Mouse (Mus musculus): ENCODE results near the gene Phactr2. TPM values are rescaled to one million over a fixed set of nuclear protein-coding genes. Genes with fewer than 3 reads are reported as not detected.

Phactr2 gene
- polyA plus RNA-seq, 1 experiment: 6.6 TPM

GRCm38 (mm10) chr10:13443647-13444046 is 30.6 kb downstream of the Phactr2 start:
- Histone ChIP-seq H3K9me3 (replicated peaks; ENCODE audit: control insufficient read depth, insufficient read depth, low read length, poor library complexity, severe bottlenecking) (no peaks in the 10 kb centered on the region), H3K27ac (ENCODE audit: insufficient read depth, low read length) (no peak overlapping the region), H3K4me3 (ENCODE audit: low read depth, low read length) (no peak overlapping the region), H3K27me3 (ENCODE audit: control insufficient read depth, insufficient read depth, low read length, poor library complexity, severe bottlenecking) (no peaks in the 10 kb centered on the region; the same call in 1 of the 2 replicates), H3K36me3 (ENCODE audit: control insufficient read depth, insufficient read depth, low read length, poor library complexity, severe bottlenecking) (no peaks in the 10 kb centered on the region), H3K4me1 (ENCODE audit: control insufficient read depth, insufficient read depth, low read length) (no peaks in the 10 kb centered on the region), H3K9ac (ENCODE audit: low read depth, poor library complexity, severe bottlenecking) (no peak overlapping the region)
- no peak for TF ChIP-seq CTCF (IDR thresholded peaks at IDR 0.05; ENCODE audit: low read depth, low read length)
- no peak for TF ChIP-seq POLR2A (IDR thresholded peaks at IDR 0.05; ENCODE audit: insufficient read depth, low read length)
- TF ChIP-seq EP300 (IDR thresholded peaks at IDR 0.05; ENCODE audit: insufficient read depth, low read depth, low read length): no peak

GRCm38 (mm10) chr10:13440292-13440691 is 33.9 kb downstream of the Phactr2 start:
- Histone ChIP-seq H3K4me1 (ENCODE audit: control insufficient read depth, insufficient read depth, low read length) (no peaks in the 10 kb centered on the region), H3K9me3 (replicated peaks; ENCODE audit: control insufficient read depth, insufficient read depth, low read length, poor library complexity, severe bottlenecking) (no peaks in the 10 kb centered on the region), H3K36me3 (ENCODE audit: control insufficient read depth, insufficient read depth, low read length, poor library complexity, severe bottlenecking) (no peaks in the 10 kb centered on the region), H3K9ac (ENCODE audit: low read depth, poor library complexity, severe bottlenecking) (no peak overlapping the region), H3K4me3 (ENCODE audit: low read depth, low read length) (no peak overlapping the region), H3K27me3 (ENCODE audit: control insufficient read depth, insufficient read depth, low read length, poor library complexity, severe bottlenecking) (no peaks in the 10 kb centered on the region; the same call in 1 of the 2 replicates), H3K27ac (ENCODE audit: insufficient read depth, low read length) (no peak overlapping the region)
- TF ChIP-seq CTCF (IDR thresholded peaks at IDR 0.05; ENCODE audit: low read depth, low read length) (no peak), EP300 (IDR thresholded peaks at IDR 0.05; ENCODE audit: insufficient read depth, low read depth, low read length) (no peak), POLR2A (IDR thresholded peaks at IDR 0.05; ENCODE audit: insufficient read depth, low read length) (no peak)

DNA sequence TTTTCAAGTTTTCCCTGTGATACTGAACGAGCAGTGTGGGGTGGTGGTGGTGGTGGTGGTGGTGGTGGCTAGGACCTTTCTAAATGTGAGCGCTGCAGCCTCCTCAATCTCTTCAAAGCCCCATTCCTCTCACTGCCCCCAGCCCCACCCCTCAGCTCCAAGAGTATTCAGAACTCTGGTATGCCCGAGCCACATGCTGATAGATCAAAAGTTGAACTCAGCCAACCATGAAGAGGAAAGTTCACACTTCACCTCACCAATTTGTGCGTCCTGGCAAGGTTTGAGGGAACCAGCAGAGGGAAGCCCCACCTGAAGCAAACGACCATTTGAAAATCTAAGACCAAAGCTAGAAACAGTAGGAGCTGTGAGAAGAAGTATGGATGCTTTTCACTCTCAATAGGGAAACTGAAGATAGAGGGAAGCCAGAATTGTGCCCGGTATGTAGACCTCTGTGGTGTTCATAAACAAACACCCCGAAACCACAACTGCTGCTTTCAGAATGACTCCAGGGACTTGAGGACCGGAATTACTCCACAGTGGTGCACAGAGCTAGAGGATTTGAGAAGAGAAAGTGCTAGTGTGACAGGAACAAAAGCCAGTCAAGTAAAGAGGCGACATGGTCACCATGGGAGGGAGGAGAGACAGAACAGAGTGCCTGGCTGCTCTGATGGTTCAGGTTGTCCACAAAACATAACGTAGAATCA is 35.9 kb downstream of the Phactr2 start:
- H3K4me3 ChIP-seq (ENCODE audit: low read depth, low read length): no peak overlapping the region
- H3K9me3 ChIP-seq (replicated peaks; ENCODE audit: control insufficient read depth, insufficient read depth, low read length, poor library complexity, severe bottlenecking): no peaks in the 10 kb centered on the region
- no peaks in the 10 kb centered on the region for H3K36me3 ChIP-seq (ENCODE audit: control insufficient read depth, insufficient read depth, low read length, poor library complexity, severe bottlenecking)
- no peaks in the 10 kb centered on the region; the same call in 1 of the 2 replicates for H3K27me3 ChIP-seq (ENCODE audit: control insufficient read depth, insufficient read depth, low read length, poor library complexity, severe bottlenecking)
- TF ChIP-seq EP300 (IDR thresholded peaks at IDR 0.05; ENCODE audit: insufficient read depth, low read depth, low read length) (no peak), POLR2A (IDR thresholded peaks at IDR 0.05; ENCODE audit: insufficient read depth, low read length) (no peak), CTCF (IDR thresholded peaks at IDR 0.05; ENCODE audit: low read depth, low read length) (no peak)
- no peak overlapping the region for H3K27ac ChIP-seq (ENCODE audit: insufficient read depth, low read length)
- no peaks in the 10 kb centered on the region for H3K4me1 ChIP-seq (ENCODE audit: control insufficient read depth, insufficient read depth, low read length)
- no peak overlapping the region for H3K9ac ChIP-seq (ENCODE audit: low read depth, poor library complexity, severe bottlenecking)

- Histone ChIP-seq H3K4me1 (ENCODE audit: control insufficient read depth, insufficient read depth, low read length) (no peaks in the 10 kb centered on the region), H3K27ac (ENCODE audit: insufficient read depth, low read length) (no peak overlapping the region), H3K9me3 (replicated peaks; ENCODE audit: control insufficient read depth, insufficient read depth, low read length, poor library complexity, severe bottlenecking) (no peaks in the 10 kb centered on the region), H3K4me3 (ENCODE audit: low read depth, low read length) (no peak overlapping the region), H3K9ac (ENCODE audit: low read depth, poor library complexity, severe bottlenecking) (no peak overlapping the region), H3K36me3 (ENCODE audit: control insufficient read depth, insufficient read depth, low read length, poor library complexity, severe bottlenecking) (no peaks in the 10 kb centered on the region), H3K27me3 (ENCODE audit: control insufficient read depth, insufficient read depth, low read length, poor library complexity, severe bottlenecking) (no peaks in the 10 kb centered on the region; the same call in 1 of the 2 replicates)
- TF ChIP-seq CTCF (IDR thresholded peaks at IDR 0.05; ENCODE audit: low read depth, low read length) (no peak), POLR2A (IDR thresholded peaks at IDR 0.05; ENCODE audit: insufficient read depth, low read length) (no peak), EP300 (IDR thresholded peaks at IDR 0.05; ENCODE audit: insufficient read depth, low read depth, low read length) (no peak)
Measured at GRCm38 (mm10) chr10:13437011-13437410, 37.2 kb downstream of the Phactr2 start.

DNA sequence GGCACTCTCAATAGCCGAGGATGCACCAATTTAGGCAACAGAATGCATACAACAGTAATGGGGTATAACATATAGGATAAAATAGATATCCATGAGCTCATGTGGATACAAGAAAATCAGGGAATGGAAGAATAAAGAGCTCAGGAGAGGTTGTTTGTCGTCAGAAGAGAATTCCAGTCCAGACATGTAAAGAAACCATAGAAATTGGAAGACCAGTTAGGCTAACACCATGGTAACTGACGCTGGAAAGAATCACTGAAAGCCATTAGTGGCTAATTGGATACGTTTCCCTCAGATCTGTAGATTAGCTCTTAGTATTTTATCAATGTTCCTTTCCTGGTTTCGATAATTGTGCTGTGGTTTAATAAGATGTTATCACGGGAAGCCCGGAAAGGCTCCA is 41.2 kb downstream of the Phactr2 start:
- no peak for TF ChIP-seq EP300 (IDR thresholded peaks at IDR 0.05; ENCODE audit: insufficient read depth, low read depth, low read length)
- no peak for TF ChIP-seq CTCF (IDR thresholded peaks at IDR 0.05; ENCODE audit: low read depth, low read length)
- TF ChIP-seq POLR2A (IDR thresholded peaks at IDR 0.05; ENCODE audit: insufficient read depth, low read length): no peak
- H3K9me3 ChIP-seq (replicated peaks; ENCODE audit: control insufficient read depth, insufficient read depth, low read length, poor library complexity, severe bottlenecking): no peaks in the 10 kb centered on the region
- no peaks in the 10 kb centered on the region for H3K4me1 ChIP-seq (ENCODE audit: control insufficient read depth, insufficient read depth, low read length)
- no peak overlapping the region for H3K9ac ChIP-seq (ENCODE audit: low read depth, poor library complexity, severe bottlenecking)
- H3K27me3 ChIP-seq (ENCODE audit: control insufficient read depth, insufficient read depth, low read length, poor library complexity, severe bottlenecking): no peaks in the 10 kb centered on the region
- H3K27ac ChIP-seq (ENCODE audit: insufficient read depth, low read length): no peak overlapping the region
- H3K36me3 ChIP-seq (ENCODE audit: control insufficient read depth, insufficient read depth, low read length, poor library complexity, severe bottlenecking): no peaks in the 10 kb centered on the region
- H3K4me3 ChIP-seq (ENCODE audit: low read depth, low read length): no peak overlapping the region

Data from ES-Bruce4 (cell line).